Mouse (Mus musculus): Measurements from ENCODE around the gene Myl7.
"Not testable (repeated sequence)": the region's sequence is repeated elsewhere in the genome, so short reads cannot be mapped to it uniquely, and the experiment has no call there.

Myl7 gene

GRCm38 (mm10) chr11:5898531-5898930 lies at the start of gene Myl7:
Gene Myl7, minus strand, starts transcription at chr11:5898782.
- no peak for DNase-seq (ENCODE audit: low read depth, low spot score)

GRCm38 (mm10) chr11:5947796-5948195 lies 49.2 kb upstream of the Myl7 start:
- no peak for DNase-seq (ENCODE audit: low read depth, low spot score)

GRCm38 (mm10) chr11:5945096-5945495 lies 46.5 kb upstream of the Myl7 start:
- peak; percentile 90 for DNase-seq (ENCODE audit: low read depth, low spot score)

GRCm38 (mm10) chr11:5942966-5943365 lies 44.4 kb upstream of the Myl7 start:
- DNase-seq (ENCODE audit: low read depth, low spot score) = no peak

- DNase-seq (ENCODE audit: low read depth, low spot score) = not testable (repeated sequence)
Observed at GRCm38 (mm10) chr11:5934531-5934930, 35.9 kb upstream of the Myl7 start.

GRCm38 (mm10) chr11:5931947-5932346 lies 33.4 kb upstream of the Myl7 start:
- peak; percentile 52 for DNase-seq (ENCODE audit: low read depth, low spot score)

GRCm38 (mm10) chr11:5930578-5930977 lies 32.0 kb upstream of the Myl7 start:
- DNase-seq (ENCODE audit: low read depth, low spot score) = no peak

GRCm38 (mm10) chr11:5926696-5927220 lies 28.2 kb upstream of the Myl7 start:
- no peak for DNase-seq (ENCODE audit: low read depth, low spot score)

- no peak for DNase-seq (ENCODE audit: low read depth, low spot score)
Observed at GRCm38 (mm10) chr11:5924699-5925098, 26.1 kb upstream of the Myl7 start.

GRCm38 (mm10) chr11:5920323-5920960 lies 21.9 kb upstream of the Myl7 start:
- no peak for DNase-seq (ENCODE audit: low read depth, low spot score)

- DNase-seq (ENCODE audit: low read depth, low spot score) = no peak
Observed at GRCm38 (mm10) chr11:5919606-5920005, 21.0 kb upstream of the Myl7 start.

GRCm38 (mm10) chr11:5918111-5918510 lies 19.5 kb upstream of the Myl7 start:
- DNase-seq (ENCODE audit: low read depth, low spot score) = peak; percentile 85

GRCm38 (mm10) chr11:5916178-5916548 lies 17.6 kb upstream of the Myl7 start:
- no peak for DNase-seq (ENCODE audit: low read depth, low spot score)

GRCm38 (mm10) chr11:5915429-5916177 lies 17.0 kb upstream of the Myl7 start:
- DNase-seq (ENCODE audit: low read depth, low spot score) = no peak

- DNase-seq (ENCODE audit: low read depth, low spot score) = no peak
Observed at GRCm38 (mm10) chr11:5914940-5915339, 16.4 kb upstream of the Myl7 start.

GRCm38 (mm10) chr11:5913936-5914335 lies 15.4 kb upstream of the Myl7 start:
- no peak for DNase-seq (ENCODE audit: low read depth, low spot score)

GRCm38 (mm10) chr11:5913256-5913655 lies 14.7 kb upstream of the Myl7 start:
- DNase-seq (ENCODE audit: low read depth, low spot score) = no peak

GRCm38 (mm10) chr11:5912635-5913034 lies 14.1 kb upstream of the Myl7 start:
- peak; percentile 86 for DNase-seq (ENCODE audit: low read depth, low spot score)

- no peak for DNase-seq (ENCODE audit: low read depth, low spot score)
Observed at GRCm38 (mm10) chr11:5908642-5909041, 10.1 kb upstream of the Myl7 start.

- DNase-seq (ENCODE audit: low read depth, low spot score) = no peak
Observed at GRCm38 (mm10) chr11:5907096-5907495, 8.5 kb upstream of the Myl7 start.

- no peak for DNase-seq (ENCODE audit: low read depth, low spot score)
Observed at GRCm38 (mm10) chr11:5905778-5906518, 7.4 kb upstream of the Myl7 start.

GRCm38 (mm10) chr11:5904871-5905270 lies 6.3 kb upstream of the Myl7 start:
- DNase-seq (ENCODE audit: low read depth, low spot score) = no peak
